ENCODE assay signal across 23 mouse cellular contexts in the genomic region with DNA sequence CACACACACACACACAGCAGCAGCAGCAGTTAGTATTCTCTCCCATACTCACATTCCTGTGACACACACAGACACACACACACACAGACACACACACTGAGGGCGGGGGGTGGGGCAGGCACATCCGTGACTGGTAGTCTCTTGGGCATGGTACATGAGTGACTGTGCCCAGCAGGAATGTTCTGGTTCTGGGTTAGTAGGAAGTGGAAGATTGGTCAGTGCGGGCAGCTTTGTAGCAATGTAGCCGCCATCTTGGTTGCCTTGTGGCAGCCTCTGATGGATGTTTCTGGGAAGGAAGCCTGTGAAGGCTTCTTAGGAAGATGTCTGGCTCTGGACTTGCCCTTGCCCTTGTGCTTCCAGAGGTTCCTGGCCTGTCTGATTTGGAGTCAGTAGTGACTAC.
DNase-seq lines count a peak whose midpoint lies in the region; ATAC-seq lines count a peak whose summit lies in the region.
"Had no signal": no experiment of that assay in that cellular context is flagged by ENCODE, and none has a peak within 500 bp of the region (broad histone marks: within the 10 kb centered on the region; RNA-seq: fewer than 3 reads in every experiment).

No protein-coding gene starts in this region.

- no peak overlapping the region for H3K9ac ChIP-seq in hindbrain, embryonic 13.5 days
- H3K9ac ChIP-seq in hindbrain, embryonic 14.5 days = no peak overlapping the region
- no peak overlapping the region for H3K9ac ChIP-seq in kidney, embryonic 15.5 days
- H3K9ac ChIP-seq: forebrain, embryonic 15.5 days; heart, embryonic 13.5 days; intestine, embryonic 15.5 days had no signal

- 85% methylated on average over 4 of the region's 4 CpGs for WGBS in hindbrain, embryonic 13.5 days
- whole genome bisulfite sequencing in hindbrain, embryonic 14.5 days = 87% methylated on average over 4 of the region's 4 CpGs
- 95% methylated on average over 4 of the region's 4 CpGs for WGBS in kidney, embryonic 15.5 days
- WGBS in limb, embryonic 10.5 days = 90% methylated on average over 4 of the region's 4 CpGs

- no peak for DNase-seq in hindbrain, embryonic 14.5 days (ENCODE audit: low spot score)
- DNase-seq in kidney, adult 9 months = peak; percentile 5
- DNase-seq in 3T3-L1 (ENCODE audit: low read depth, low spot score) = peak; percentile 63
- DNase-seq in limb, embryonic 10.5 days (ENCODE audit: low spot score) = no peak
- DNase-seq in lung, postnatal 10 days = no peak
- DNase-seq in adrenal gland, adult 18-20 months (ENCODE audit: low spot score in 2 of 2) = no peak
- DNase-seq: adrenal gland, postnatal 10 days; adrenal gland, postnatal 36 days; cerebellum, adult 18-20 months; cerebellum, adult 9-10 months; cerebellum, postnatal 14 days; gastrocnemius, postnatal 10 days; gastrocnemius, postnatal 36 days; heart, adult 2 months; heart, postnatal 14 days; heart, postnatal 4 days had no signal

- ATAC-seq in hindbrain, embryonic 13.5 days (ENCODE audit: low FRiP score) = no peak
- ATAC-seq in hindbrain, embryonic 14.5 days (ENCODE audit: low FRiP score) = no peak
- no peak for ATAC-seq in kidney, embryonic 15.5 days (replicated peaks; ENCODE audit: low FRiP score)
- ATAC-seq: forebrain, embryonic 15.5 days; hindbrain, embryonic 16.5 days; intestine, embryonic 15.5 days had no signal

- H3K27ac ChIP-seq in hindbrain, embryonic 13.5 days = peak overlapping the region; percentile 26; the same call in 1 of the 2 replicates
- no peak overlapping the region for H3K27ac ChIP-seq in hindbrain, embryonic 14.5 days
- no peak overlapping the region for H3K27ac ChIP-seq in kidney, embryonic 15.5 days
- H3K27ac ChIP-seq in limb, embryonic 10.5 days = 0 out of 2 replicates have a peak overlapping the region, but pooled peaks have one; percentile 4
- H3K27ac ChIP-seq: forebrain, embryonic 15.5 days; heart, adult 2 months; heart, embryonic 10.5 days; heart, embryonic 13.5 days; intestine, embryonic 15.5 days had no signal

- H3K36me3 ChIP-seq in hindbrain, embryonic 13.5 days = no peaks in the 10 kb centered on the region
- H3K36me3 ChIP-seq in hindbrain, embryonic 14.5 days (replicated peaks; ENCODE audit: control insufficient read depth, insufficient read depth) = no peaks in the 10 kb centered on the region
- no peaks in the 10 kb centered on the region for H3K36me3 ChIP-seq in kidney, embryonic 15.5 days
- no peaks in the 10 kb centered on the region for H3K36me3 ChIP-seq in limb, embryonic 10.5 days
- H3K36me3 ChIP-seq: forebrain, embryonic 15.5 days; intestine, embryonic 15.5 days had no signal

- H3K4me1 ChIP-seq in hindbrain, embryonic 13.5 days (replicated peaks) = peaks cover 45% of the 10 kb centered on the region
- peaks cover 28% of the 10 kb centered on the region for H3K4me1 ChIP-seq in hindbrain, embryonic 14.5 days (replicated peaks; ENCODE audit: control insufficient read depth, insufficient read depth, low read length)
- H3K4me1 ChIP-seq in kidney, embryonic 15.5 days = peaks cover 3% of the 10 kb centered on the region; the same call in 1 of the 2 replicates
- peaks cover 4% of the 10 kb centered on the region; the same call in 1 of the 2 replicates for H3K4me1 ChIP-seq in limb, embryonic 10.5 days
- H3K4me1 ChIP-seq: heart, embryonic 10.5 days; heart, embryonic 13.5 days; intestine, embryonic 15.5 days had no signal

- H3K4me2 ChIP-seq in hindbrain, embryonic 13.5 days = no peak overlapping the region
- H3K4me2 ChIP-seq in hindbrain, embryonic 14.5 days (replicated peaks) = no peak overlapping the region
- no peak overlapping the region for H3K4me2 ChIP-seq in kidney, embryonic 15.5 days
- H3K4me2 ChIP-seq: forebrain, embryonic 15.5 days; heart, embryonic 13.5 days; intestine, embryonic 15.5 days had no signal

- no peaks in the 10 kb centered on the region for H3K27me3 ChIP-seq in hindbrain, embryonic 13.5 days
- no peaks in the 10 kb centered on the region for H3K27me3 ChIP-seq in hindbrain, embryonic 14.5 days (ENCODE audit: control insufficient read depth, insufficient read depth, low read length)
- H3K27me3 ChIP-seq in kidney, embryonic 15.5 days = no peaks in the 10 kb centered on the region
- H3K27me3 ChIP-seq in limb, embryonic 10.5 days (ENCODE audit: low read depth, poor library complexity, severe bottlenecking) = no peaks in the 10 kb centered on the region
- H3K27me3 ChIP-seq: forebrain, embryonic 15.5 days; heart, embryonic 13.5 days; intestine, embryonic 15.5 days had no signal

- no peak overlapping the region for H3K4me3 ChIP-seq in hindbrain, embryonic 13.5 days
- H3K4me3 ChIP-seq in hindbrain, embryonic 14.5 days (replicated peaks; ENCODE audit: low read length) = no peak overlapping the region
- H3K4me3 ChIP-seq in kidney, embryonic 15.5 days (replicated peaks) = no peak overlapping the region
- H3K4me3 ChIP-seq in limb, embryonic 10.5 days = no peak overlapping the region
- H3K4me3 ChIP-seq: forebrain, embryonic 15.5 days; heart, adult 2 months; heart, embryonic 10.5 days; heart, embryonic 13.5 days; intestine, embryonic 15.5 days had no signal

- H3K9me3 ChIP-seq in hindbrain, embryonic 13.5 days = no peaks in the 10 kb centered on the region
- no peaks in the 10 kb centered on the region for H3K9me3 ChIP-seq in hindbrain, embryonic 14.5 days (ENCODE audit: control insufficient read depth, low read length)
- H3K9me3 ChIP-seq in kidney, embryonic 15.5 days (replicated peaks) = no peaks in the 10 kb centered on the region
- H3K9me3 ChIP-seq in limb, embryonic 10.5 days (replicated peaks) = no peaks in the 10 kb centered on the region
- H3K9me3 ChIP-seq: forebrain, embryonic 15.5 days; heart, embryonic 10.5 days; heart, embryonic 13.5 days; intestine, embryonic 15.5 days had no signal

Comparison
In these comparisons a context has a peak if more than half of its experiments do, and no peak if none do; other contexts are left out.
1. H3K27ac ChIP-seq: peak in hindbrain, embryonic 13.5 days (single experiment) and limb, embryonic 10.5 days (single experiment); none in hindbrain, embryonic 14.5 days (single experiment) and kidney, embryonic 15.5 days (single experiment).
2. DNase-seq: peak in kidney, adult 9 months (single experiment) and 3T3-L1 (single experiment); none in hindbrain, embryonic 14.5 days (single experiment), limb, embryonic 10.5 days (single experiment), lung, postnatal 10 days (single experiment) and adrenal gland, adult 18-20 months (0 of 2).